Mouse (Mus musculus) lung, embryonic 16.5 days (tissue): ENCODE data around the gene Ttc4. TPM values are rescaled to one million over a fixed set of nuclear protein-coding genes. Genes with fewer than 3 reads are reported as not detected.

Experiments
- ATAC-seq: fragments of 200-750 bp; cut with Nextera tagmentation; 2 replicates; pipeline ENCODE4 v1.8.0; 2017; ENCODE audit warnings: low read depth, mild to moderate bottlenecking, moderate library complexity
- H3K27ac ChIP-seq: fragments of 300-500 bp; sonication (generic); 2 replicates; pipeline ENCODE4 v1.5.1; 2014; ENCODE audit warnings: mild to moderate bottlenecking, control low read depth, low read length
- H3K27me3 ChIP-seq: fragments of 300-500 bp; sonication (generic); 2 replicates; pipeline ENCODE4 v1.6.1; 2014; ENCODE audit warnings: low read depth, low read length, mixed read lengths; ENCODE audit not compliant: control insufficient read depth, insufficient read depth
- H3K36me3 ChIP-seq: fragments of 300-500 bp; sonication (generic); 2 replicates; pipeline ENCODE4 v1.6.1; 2014; ENCODE audit warnings: low read length; ENCODE audit not compliant: control insufficient read depth, insufficient read depth
- H3K4me1 ChIP-seq: fragments of 300-500 bp; sonication (generic); replicated peaks from 2 replicates; pipeline ENCODE4 v1.6.1; 2014; ENCODE audit warnings: low read length, mixed read lengths; ENCODE audit not compliant: control insufficient read depth, insufficient read depth
- H3K4me2 ChIP-seq: fragments of 300-500 bp; sonication (generic); 2 replicates; pipeline ENCODE4 v1.6.1; 2014; ENCODE audit warnings: low read depth, low read length, control low read depth
- H3K4me3 ChIP-seq: fragments of 300-500 bp; sonication (generic); 2 replicates; pipeline ENCODE4 v1.5.1; 2014; ENCODE audit warnings: mild to moderate bottlenecking, low read length, control low read depth
- H3K9ac ChIP-seq: fragments of 300-500 bp; sonication (generic); 2 replicates; pipeline ENCODE4 v1.6.1; 2014; ENCODE audit warnings: low read length, control low read depth
- H3K9me3 ChIP-seq: fragments of 300-500 bp; sonication (generic); 2 replicates; pipeline ENCODE4 v1.6.1; 2016; ENCODE audit warnings: low read length; ENCODE audit not compliant: control insufficient read depth
- WGBS: fragments of 180-500 bp; shearing (Covaris S2); extraction: QIAGEN DNeasy Blood & Tissue Kit; methylation state at CpG from one replicate; pipeline ENCODE4 v1.1.7; 2014; 5-methylcytosine and 5-hydroxymethylcytosine counted together
- polyA plus RNA-seq: library from polyadenylated mRNA; unstranded; fragments of >200 nt; fragmentation: Nextera tagmentation; extraction: Ambion mirVana; gene quantifications from 2 replicates; pipeline ENCODE4 v1.2.1, GENCODE M21; 2015

Ttc4 gene
- polyA plus RNA-seq, result 89.7 and 92.3 TPM in 2 replicates

- WGBS, result under 1% methylated on average over 43 of the region's 43 CpGs
- peak; percentile 99 for ATAC-seq
- peak within 1 kb of the TSS; percentile 79 for H3K27ac ChIP-seq
Measured at GRCm38 (mm10) chr4:106678442-106679118, at the start of gene Ttc4. Ttc4 (minus strand) TSS chr4:106678944.

DNA sequence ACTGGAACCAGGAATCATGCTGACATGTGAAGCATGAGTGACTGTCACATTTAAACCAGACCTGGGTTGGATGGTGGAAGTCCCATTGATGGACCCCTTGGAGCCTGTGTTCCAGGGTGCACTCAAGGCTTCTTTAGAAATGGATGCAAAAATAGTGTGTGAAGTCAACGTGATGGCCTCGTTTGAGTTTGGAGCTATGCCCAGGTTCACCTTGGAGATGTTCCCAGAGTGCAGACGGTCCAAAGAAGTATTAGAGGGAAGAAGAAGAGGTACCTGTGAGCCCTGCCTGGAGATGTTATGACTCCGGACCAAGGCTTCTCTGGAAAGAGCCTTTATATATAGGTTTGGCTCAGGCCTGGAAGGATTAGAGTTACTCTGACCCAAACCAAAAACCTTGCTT lies 41.9 kb upstream of the Ttc4 start:
- Histone ChIP-seq H3K9me3 (no peaks in the 10 kb centered on the region), H3K9ac (no peak overlapping the region), H3K4me2 (no peak overlapping the region), H3K27ac (no peak overlapping the region), H3K27me3 (no peaks in the 10 kb centered on the region), H3K4me3 (no peak overlapping the region), H3K36me3 (no peaks in the 10 kb centered on the region), H3K4me1 (no peaks in the 10 kb centered on the region)
- 75% methylated on average over 4 of the region's 4 CpGs for WGBS
- no peak for ATAC-seq

More at GRCm38 (mm10) chr4:106678442-106679118, at the start of gene Ttc4:
- H3K27me3 ChIP-seq, result no peaks in the 10 kb centered on the region
- H3K4me3 ChIP-seq, result peak within 1 kb of the TSS; percentile 92
- peak within 1 kb of the TSS; percentile 88 for H3K4me2 ChIP-seq
- peak within 1 kb of the TSS; percentile 98 for H3K9ac ChIP-seq
- no peaks in the 10 kb centered on the region for H3K9me3 ChIP-seq
- peaks cover 6% of the 10 kb centered on the region; the same call in 1 of the 2 replicates for H3K4me1 ChIP-seq
- H3K36me3 ChIP-seq, result peaks cover 8% of the 10 kb centered on the region

GRCm38 (mm10) chr4:106713622-106714021 lies 34.9 kb upstream of the Ttc4 start:
- Histone ChIP-seq H3K9ac (no peak overlapping the region), H3K36me3 (no peaks in the 10 kb centered on the region), H3K4me1 (no peaks in the 10 kb centered on the region), H3K4me2 (no peak overlapping the region), H3K27me3 (no peaks in the 10 kb centered on the region), H3K9me3 (no peaks in the 10 kb centered on the region), H3K4me3 (no peak overlapping the region), H3K27ac (no peak overlapping the region)
- no peak for ATAC-seq
- WGBS, result 79% methylated on average over 6 of the region's 6 CpGs

- Histone ChIP-seq H3K9ac (0 out of 2 replicates have a peak overlapping the region, but pooled peaks have one; percentile 21), H3K4me3 (no peak overlapping the region), H3K27ac (no peak overlapping the region), H3K36me3 (no peaks in the 10 kb centered on the region), H3K27me3 (no peaks in the 10 kb centered on the region), H3K4me2 (peak overlapping the region; percentile 42), H3K4me1 (no peaks in the 10 kb centered on the region; the same call in 1 of the 2 replicates), H3K9me3 (no peaks in the 10 kb centered on the region)
- peak; percentile 47 for ATAC-seq
- WGBS, result 6% methylated on average over 8 of the region's 8 CpGs
Measured at GRCm38 (mm10) chr4:106708408-106708807, 29.7 kb upstream of the Ttc4 start.

GRCm38 (mm10) chr4:106707957-106708356 lies 29.2 kb upstream of the Ttc4 start:
- Histone ChIP-seq H3K4me2 (peak overlapping the region; percentile 42), H3K27ac (no peak overlapping the region), H3K27me3 (no peaks in the 10 kb centered on the region), H3K36me3 (no peaks in the 10 kb centered on the region), H3K9ac (0 out of 2 replicates have a peak overlapping the region, but pooled peaks have one; percentile 21), H3K4me3 (no peak overlapping the region), H3K4me1 (no peaks in the 10 kb centered on the region; the same call in 1 of the 2 replicates), H3K9me3 (no peaks in the 10 kb centered on the region)
- WGBS, result 26% methylated on average over 5 of the region's 5 CpGs
- ATAC-seq, result peak; percentile 29; the same call in 1 of the 2 replicates

DNA sequence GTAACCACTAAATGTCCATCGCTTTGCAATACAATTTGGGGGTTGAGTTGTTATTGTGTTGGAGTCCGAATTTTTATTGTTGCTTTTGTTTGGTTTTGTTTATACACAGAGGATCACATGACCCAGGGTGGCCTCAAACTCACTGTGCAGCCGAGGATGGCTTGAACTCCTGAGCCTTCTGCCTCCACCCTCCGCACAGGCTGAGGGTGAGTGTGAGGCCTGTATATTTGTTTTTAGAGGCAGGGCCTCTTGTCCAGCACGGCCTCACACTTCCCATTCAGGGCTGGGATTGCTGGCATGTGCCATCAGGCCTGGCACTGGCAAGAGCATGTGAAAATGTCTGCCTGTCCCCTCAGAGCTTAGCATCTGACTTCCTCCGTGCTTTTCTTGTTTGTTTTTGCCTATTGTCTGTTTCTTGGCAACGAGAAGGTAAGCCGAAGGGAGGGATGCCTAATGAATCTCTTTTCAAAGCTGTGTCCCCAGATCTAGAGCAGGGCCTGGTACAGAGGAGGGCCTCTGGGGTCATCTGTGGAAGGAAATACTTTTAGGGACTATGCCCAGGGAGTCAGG lies 26.4 kb upstream of the Ttc4 start:
- H3K4me1 ChIP-seq, result no peaks in the 10 kb centered on the region; the same call in 1 of the 2 replicates
- ATAC-seq, result no peak
- H3K4me2 ChIP-seq, result no peak overlapping the region
- no peaks in the 10 kb centered on the region for H3K9me3 ChIP-seq
- no peaks in the 10 kb centered on the region for H3K27me3 ChIP-seq
- H3K27ac ChIP-seq, result no peak overlapping the region
- WGBS, result 27% methylated on average over 8 of the region's 8 CpGs
- 0 out of 2 replicates have a peak overlapping the region, but pooled peaks have one; percentile 16 for H3K9ac ChIP-seq
- no peak overlapping the region for H3K4me3 ChIP-seq
- H3K36me3 ChIP-seq, result no peaks in the 10 kb centered on the region

DNA sequence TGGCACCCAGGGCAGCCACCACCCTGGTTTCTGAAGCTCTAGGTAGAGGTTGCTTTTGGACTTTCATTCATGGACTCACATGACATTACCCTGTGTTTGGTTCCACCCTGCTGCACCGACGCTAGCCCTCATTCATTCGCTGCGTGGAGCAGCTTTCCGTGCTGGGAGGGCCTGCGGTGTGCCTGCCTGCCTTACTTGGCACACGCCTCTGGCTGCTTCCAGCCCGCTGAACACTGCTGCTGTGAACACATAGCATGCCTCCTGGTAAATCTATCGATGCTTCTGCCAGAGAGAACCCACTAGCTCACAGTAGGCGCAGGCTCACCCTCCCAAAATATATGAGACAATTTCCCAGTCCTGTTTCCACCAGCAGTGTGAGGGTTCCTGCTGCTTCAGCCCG lies 25.7 kb upstream of the Ttc4 start:
- H3K4me1 ChIP-seq, result no peaks in the 10 kb centered on the region; the same call in 1 of the 2 replicates
- H3K27ac ChIP-seq, result no peak overlapping the region
- H3K9me3 ChIP-seq, result no peaks in the 10 kb centered on the region
- no peak for ATAC-seq
- H3K9ac ChIP-seq, result no peak overlapping the region
- H3K4me3 ChIP-seq, result no peak overlapping the region
- no peak overlapping the region for H3K4me2 ChIP-seq
- H3K36me3 ChIP-seq, result no peaks in the 10 kb centered on the region
- H3K27me3 ChIP-seq, result no peaks in the 10 kb centered on the region
- WGBS, result 66% methylated on average over 11 of the region's 11 CpGs

- H3K4me3 ChIP-seq, result no peak overlapping the region
- no peaks in the 10 kb centered on the region; the same call in 1 of the 2 replicates for H3K4me1 ChIP-seq
- H3K4me2 ChIP-seq, result no peak overlapping the region
- no peak for ATAC-seq
- H3K9me3 ChIP-seq, result no peaks in the 10 kb centered on the region
- H3K9ac ChIP-seq, result no peak overlapping the region
- H3K27ac ChIP-seq, result no peak overlapping the region
- H3K36me3 ChIP-seq, result no peaks in the 10 kb centered on the region
- WGBS, result 68% methylated on average over 10 of the region's 10 CpGs
- no peaks in the 10 kb centered on the region for H3K27me3 ChIP-seq
Measured at GRCm38 (mm10) chr4:106703956-106704355, 25.2 kb upstream of the Ttc4 start.

DNA sequence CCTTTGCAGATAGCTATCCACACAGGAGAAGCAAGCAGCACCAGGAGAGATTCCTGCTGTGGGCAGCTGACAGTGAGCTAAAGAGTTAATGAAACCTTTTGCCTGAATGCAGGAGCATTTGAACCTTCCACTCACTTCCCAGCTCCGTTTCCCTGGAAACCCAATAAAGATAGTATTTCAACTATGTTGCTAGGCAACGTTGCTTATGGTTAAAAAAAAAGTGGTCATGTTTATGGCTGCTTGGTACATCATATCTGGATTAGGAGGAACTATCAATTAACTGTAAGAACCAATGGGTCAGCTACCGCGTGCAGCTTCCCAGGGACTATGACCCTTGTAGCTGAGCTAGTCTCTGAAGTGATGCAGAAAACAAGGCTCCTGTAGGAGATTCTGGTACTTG lies 22.1 kb upstream of the Ttc4 start:
- H3K4me1 ChIP-seq, result no peaks in the 10 kb centered on the region
- H3K4me3 ChIP-seq, result no peak overlapping the region
- no peak overlapping the region for H3K9ac ChIP-seq
- no peaks in the 10 kb centered on the region for H3K9me3 ChIP-seq
- no peak for ATAC-seq
- 26% methylated on average over 4 of the region's 4 CpGs for WGBS
- H3K36me3 ChIP-seq, result no peaks in the 10 kb centered on the region
- no peak overlapping the region for H3K4me2 ChIP-seq
- H3K27ac ChIP-seq, result no peak overlapping the region
- no peaks in the 10 kb centered on the region for H3K27me3 ChIP-seq
